Mouse (Mus musculus): ENCODE results near the gene Gng8. TPM values are rescaled to one million over a fixed set of nuclear protein-coding genes. Genes with fewer than 3 reads are reported as not detected.
A peak's percentile ranks its signal among the peaks of the same experiment; 100 is the strongest.

Gng8 gene
- polyA plus RNA-seq (2015; fragmentation: Nextera tagmentation; extraction: Ambion mirVana), result 6.8 and 7.8 TPM in 2 replicates

- Histone ChIP-seq H3K9me3 (replicated peaks) (no peaks in the 10 kb centered on the region), H3K4me2 (peak within 1 kb of the TSS; percentile 71), H3K27me3 (peaks cover 31% of the 10 kb centered on the region), H3K9ac (peak within 1 kb of the TSS; percentile 29), H3K4me3 (replicated peaks) (peak within 1 kb of the TSS; percentile 42), H3K4me1 (peaks cover 49% of the 10 kb centered on the region), H3K36me3 (peaks cover 12% of the 10 kb centered on the region), H3K27ac (peak within 1 kb of the TSS; percentile 91)
- ATAC-seq (replicated peaks; ENCODE audit: low FRiP score), result peak; percentile 83
- under 1% methylated on average over 30 of the region's 30 CpGs for WGBS
Observed at GRCm38 (mm10) chr7:16891641-16892351, at the start of gene Gng8. TSS of gene Gng8 (plus strand) at chr7:16891786.

- Histone ChIP-seq H3K27me3 (no peaks in the 10 kb centered on the region), H3K9me3 (replicated peaks) (no peaks in the 10 kb centered on the region), H3K27ac (peak within 1 kb of the TSS; percentile 89), H3K4me1 (peaks cover 49% of the 10 kb centered on the region), H3K4me2 (peak within 1 kb of the TSS; percentile 97), H3K36me3 (peaks cover 46% of the 10 kb centered on the region), H3K4me3 (replicated peaks) (peak within 1 kb of the TSS; percentile 70), H3K9ac (peak within 1 kb of the TSS; percentile 69)
- under 1% methylated on average over 27 of the region's 32 CpGs for WGBS
- peak; percentile 90 for ATAC-seq (replicated peaks; ENCODE audit: low FRiP score)
Observed at GRCm38 (mm10) chr7:16842645-16843063, 48.9 kb upstream of the Gng8 start, which contains the start of gene Prkd2. TSS of gene Prkd2 (plus strand) at chr7:16842902.

- Histone ChIP-seq H3K4me3 (replicated peaks) (peak overlapping the region; percentile 70), H3K36me3 (peaks cover 41% of the 10 kb centered on the region), H3K4me1 (peaks cover 49% of the 10 kb centered on the region), H3K9ac (peak overlapping the region; percentile 69), H3K9me3 (replicated peaks) (no peaks in the 10 kb centered on the region), H3K27ac (peak overlapping the region; percentile 89), H3K27me3 (no peaks in the 10 kb centered on the region), H3K4me2 (peak overlapping the region; percentile 97)
- WGBS, result 1% methylated on average over 33 of the region's 33 CpGs
- 0 out of 2 replicates have a peak, but pooled peaks have one; percentile 5 for ATAC-seq (replicated peaks; ENCODE audit: low FRiP score)
Observed at GRCm38 (mm10) chr7:16843441-16844171, 48.0 kb upstream of the Gng8 start.

- peak overlapping the region; percentile 97 for H3K4me2 ChIP-seq
- H3K4me3 ChIP-seq (replicated peaks), result peak overlapping the region; percentile 70
- H3K9me3 ChIP-seq (replicated peaks), result no peaks in the 10 kb centered on the region
- H3K9ac ChIP-seq, result peak overlapping the region; percentile 39
- peak overlapping the region; percentile 88 for H3K27ac ChIP-seq
- no peak for ATAC-seq (replicated peaks; ENCODE audit: low FRiP score)
- H3K27me3 ChIP-seq, result no peaks in the 10 kb centered on the region
- H3K36me3 ChIP-seq, result peaks cover 41% of the 10 kb centered on the region
- peaks cover 49% of the 10 kb centered on the region for H3K4me1 ChIP-seq
- 34% methylated on average over 3 of the region's 3 CpGs for WGBS
Observed at GRCm38 (mm10) chr7:16844696-16845071, 46.9 kb upstream of the Gng8 start.

- no peaks in the 10 kb centered on the region for H3K27me3 ChIP-seq
- peak overlapping the region; percentile 39 for H3K9ac ChIP-seq
- H3K4me3 ChIP-seq (replicated peaks), result peak overlapping the region; percentile 70
- H3K36me3 ChIP-seq, result peaks cover 41% of the 10 kb centered on the region
- H3K4me1 ChIP-seq, result peaks cover 49% of the 10 kb centered on the region
- ATAC-seq (replicated peaks; ENCODE audit: low FRiP score), result peak; percentile 24
- no peaks in the 10 kb centered on the region for H3K9me3 ChIP-seq (replicated peaks)
- peak overlapping the region; percentile 97 for H3K4me2 ChIP-seq
- H3K27ac ChIP-seq, result peak overlapping the region; percentile 88
- whole genome bisulfite sequencing, result 25% methylated on average over 14 of the region's 14 CpGs
Observed at GRCm38 (mm10) chr7:16845072-16845819, 46.3 kb upstream of the Gng8 start.

GRCm38 (mm10) chr7:16845820-16846167, 45.8 kb upstream of the Gng8 start:
- Histone ChIP-seq H3K9me3 (replicated peaks) (no peaks in the 10 kb centered on the region), H3K27me3 (no peaks in the 10 kb centered on the region), H3K9ac (peak overlapping the region; percentile 39; the same call in 1 of the 2 replicates), H3K4me1 (peaks cover 49% of the 10 kb centered on the region), H3K4me2 (peak overlapping the region; percentile 97), H3K4me3 (replicated peaks) (peak overlapping the region; percentile 70), H3K36me3 (peaks cover 41% of the 10 kb centered on the region), H3K27ac (peak overlapping the region; percentile 88)
- 28% methylated on average over 10 of the region's 10 CpGs for WGBS
- peak; percentile 1; the same call in 1 of the 2 replicates for ATAC-seq (replicated peaks; ENCODE audit: low FRiP score)

- Histone ChIP-seq H3K9ac (no peak overlapping the region), H3K27me3 (no peaks in the 10 kb centered on the region), H3K27ac (no peak overlapping the region), H3K36me3 (peaks cover 38% of the 10 kb centered on the region), H3K4me2 (no peak overlapping the region), H3K4me3 (replicated peaks) (no peak overlapping the region), H3K4me1 (peaks cover 41% of the 10 kb centered on the region), H3K9me3 (replicated peaks) (no peaks in the 10 kb centered on the region)
- no peak for ATAC-seq (replicated peaks; ENCODE audit: low FRiP score)
- WGBS, result 94% methylated on average over 5 of the region's 5 CpGs
Observed at GRCm38 (mm10) chr7:16846775-16847174, 44.8 kb upstream of the Gng8 start.

- H3K4me3 ChIP-seq (replicated peaks), result no peak overlapping the region
- H3K36me3 ChIP-seq, result peaks cover 40% of the 10 kb centered on the region
- 86% methylated on average over 19 of the region's 19 CpGs for WGBS
- H3K4me2 ChIP-seq, result no peak overlapping the region
- no peak overlapping the region for H3K9ac ChIP-seq
- H3K9me3 ChIP-seq (replicated peaks), result no peaks in the 10 kb centered on the region
- no peak for ATAC-seq (replicated peaks; ENCODE audit: low FRiP score)
- no peaks in the 10 kb centered on the region for H3K27me3 ChIP-seq
- peaks cover 33% of the 10 kb centered on the region for H3K4me1 ChIP-seq
- no peak overlapping the region for H3K27ac ChIP-seq
Observed at GRCm38 (mm10) chr7:16847507-16847906, 44.1 kb upstream of the Gng8 start.

GRCm38 (mm10) chr7:16848579-16848978, 43.0 kb upstream of the Gng8 start:
- Histone ChIP-seq H3K9ac (no peak overlapping the region), H3K4me1 (peaks cover 25% of the 10 kb centered on the region), H3K4me3 (replicated peaks) (no peak overlapping the region), H3K27ac (no peak overlapping the region), H3K9me3 (replicated peaks) (no peaks in the 10 kb centered on the region), H3K36me3 (peaks cover 48% of the 10 kb centered on the region), H3K4me2 (no peak overlapping the region), H3K27me3 (no peaks in the 10 kb centered on the region)
- ATAC-seq (replicated peaks; ENCODE audit: low FRiP score), result no peak
- WGBS, result 34% methylated on average over 17 of the region's 17 CpGs

GRCm38 (mm10) chr7:16851636-16852035, 40.0 kb upstream of the Gng8 start:
- Histone ChIP-seq H3K27me3 (no peaks in the 10 kb centered on the region), H3K9me3 (replicated peaks) (no peaks in the 10 kb centered on the region), H3K9ac (no peak overlapping the region), H3K27ac (no peak overlapping the region), H3K4me3 (replicated peaks) (no peak overlapping the region), H3K4me1 (no peaks in the 10 kb centered on the region), H3K4me2 (no peak overlapping the region), H3K36me3 (peaks cover 79% of the 10 kb centered on the region)
- WGBS, result 51% methylated on average over 4 of the region's 4 CpGs
- no peak for ATAC-seq (replicated peaks; ENCODE audit: low FRiP score)

GRCm38 (mm10) chr7:16853302-16853831, 38.2 kb upstream of the Gng8 start:
- Histone ChIP-seq H3K4me3 (replicated peaks) (no peak overlapping the region), H3K4me1 (no peaks in the 10 kb centered on the region), H3K9ac (no peak overlapping the region), H3K4me2 (no peak overlapping the region), H3K27me3 (no peaks in the 10 kb centered on the region), H3K27ac (no peak overlapping the region), H3K9me3 (replicated peaks) (no peaks in the 10 kb centered on the region), H3K36me3 (peaks cover 89% of the 10 kb centered on the region)
- ATAC-seq (replicated peaks; ENCODE audit: low FRiP score), result no peak; the same call in 1 of the 2 replicates
- 75% methylated on average over 14 of the region's 14 CpGs for WGBS

Measured in kidney, embryonic 15.5 days (tissue).